9 mouse cellular contexts compared by ENCODE assay signal in genomic region chr11:116434287-116434966, GRCm38 (mm10). TPM values are rescaled to one million over a fixed set of nuclear protein-coding genes. Genes with fewer than 3 reads are reported as not detected.
DNase-seq lines count a peak whose midpoint lies in the region; ATAC-seq lines count a peak whose summit lies in the region.
"Had no signal": no experiment of that assay in that cellular context is flagged by ENCODE, and none has a peak within 500 bp of the region (broad histone marks: within the 10 kb centered on the region; RNA-seq: fewer than 3 reads in every experiment).

No protein-coding gene starts in this region.

- peak overlapping the region; percentile 93 for H3K27ac ChIP-seq in forebrain, embryonic 14.5 days (ENCODE audit: low read depth, low read length)

- under 1% methylated on average over 29 of the region's 67 CpGs for WGBS in forebrain, embryonic 14.5 days

- H3K9ac ChIP-seq in forebrain, embryonic 14.5 days (ENCODE audit: low read length), result peak overlapping the region; percentile 92

- peak; percentile 18 for ATAC-seq in forebrain, embryonic 14.5 days
- ATAC-seq in megakaryocyte-erythroid progenitor cell, adult 5-6 weeks (replicated peaks; ENCODE audit: low FRiP score, low TSS enrichment, poor library complexity, severe bottlenecking), result no peak

- peak; percentile 68 for DNase-seq in Muller cell, postnatal 12 days (ENCODE audit: inconsistent ontology term)
- DNase-seq in cerebellum, adult 11-12 months, result peak; percentile 58
- peak; percentile 72 for DNase-seq in forebrain, embryonic 14.5 days (ENCODE audit: low spot score)
- peak; percentile 82 for DNase-seq in heart, postnatal 4 days
- peak; percentile 57 to 84 for DNase-seq in left cerebral cortex, postnatal 10 days (ENCODE audit: extremely low spot score in 1 of 2, low spot score in 2 of 2)
- DNase-seq in mesoderm, embryonic 11.5 days (ENCODE audit: low read depth, low spot score), result peak; percentile 61
- peak; percentile 71 for DNase-seq in skeletal muscle tissue, adult 2 months (ENCODE audit: low read depth, low spot score)

- intact Hi-C loops in left cerebral cortex, postnatal 10 days (cut with DNase I), result no loop called here

- peak overlapping the region; percentile 83 for H3K4me3 ChIP-seq in forebrain, embryonic 14.5 days (ENCODE audit: low read depth, low read length)

- H3K36me3 ChIP-seq in forebrain, embryonic 14.5 days (ENCODE audit: control insufficient read depth, insufficient read depth, low read length), result peaks cover 34% of the 10 kb centered on the region

- H3K27me3 ChIP-seq in forebrain, embryonic 14.5 days (replicated peaks; ENCODE audit: control insufficient read depth, insufficient read depth, low read length), result no peaks in the 10 kb centered on the region

- no peaks in the 10 kb centered on the region for H3K9me3 ChIP-seq in forebrain, embryonic 14.5 days (replicated peaks; ENCODE audit: control insufficient read depth, low read length)

- H3K4me2 ChIP-seq in forebrain, embryonic 14.5 days (ENCODE audit: low read length), result peak overlapping the region; percentile 94

- peaks cover 16% of the 10 kb centered on the region for H3K4me1 ChIP-seq in forebrain, embryonic 14.5 days (ENCODE audit: control insufficient read depth, insufficient read depth, low read length)

RNA-seq across cellular contexts. Expression of gene Ubald2, which starts 0.5 kb away (rescaled TPM):
- 95.5 and 100 TPM in 2 replicates for polyA plus RNA-seq in forebrain, embryonic 14.5 days (2014; fragmentation: Nextera tagmentation; extraction: Ambion mirVana)
- 10 to 100 TPM; 52.8 to 55.5 TPM for total RNA-seq in heart, postnatal 4 days (2021)
- 10 to 100 TPM; 31.3 to 31.7 TPM for total RNA-seq in left cerebral cortex, postnatal 10 days (2021)
- 68.8 and 89.9 TPM in 2 replicates for total RNA-seq in megakaryocyte-erythroid progenitor cell, adult 5-6 weeks (2014; fragmentation: Nextera tagmentation)
- 65.8 and 93.3 TPM in 2 replicates for total RNA-seq in megakaryocyte-erythroid progenitor cell, adult 5-6 weeks (2017)

RNA-seq across cellular contexts. Expression of gene Rnf157, which starts 21.6 kb away (rescaled TPM):
- polyA plus RNA-seq in forebrain, embryonic 14.5 days (2014; fragmentation: Nextera tagmentation; extraction: Ambion mirVana), result 16.3 and 21.5 TPM in 2 replicates
- total RNA-seq in heart, postnatal 4 days (2021), result 10 to 100 TPM; 11.9 to 12.4 TPM
- 100 to 1,000 TPM; 200 to 207 TPM for total RNA-seq in left cerebral cortex, postnatal 10 days (2021)
- total RNA-seq in megakaryocyte-erythroid progenitor cell, adult 5-6 weeks (2014; fragmentation: Nextera tagmentation), result 8.1 and 12.1 TPM in 2 replicates
- 2.7 and 11.3 TPM in 2 replicates for total RNA-seq in megakaryocyte-erythroid progenitor cell, adult 5-6 weeks (2017)

RNA-seq across cellular contexts. Expression of gene Qrich2, which starts 31.6 kb away (rescaled TPM):
- polyA plus RNA-seq in forebrain, embryonic 14.5 days (2014; fragmentation: Nextera tagmentation; extraction: Ambion mirVana), result not detected in 2 replicates
- total RNA-seq in heart, postnatal 4 days (2021), result under 1 TPM in 1 of 2 experiments, not detected in 1; 0.05 TPM
- total RNA-seq in left cerebral cortex, postnatal 10 days (2021), result under 1 TPM in 1 of 2 experiments, not detected in 1; 0.14 TPM
- total RNA-seq in megakaryocyte-erythroid progenitor cell, adult 5-6 weeks (2014; fragmentation: Nextera tagmentation), result not detected in 2 replicates
- total RNA-seq in megakaryocyte-erythroid progenitor cell, adult 5-6 weeks (2017), result not detected in 2 replicates
- total RNA-seq: layer of hippocampus, postnatal 25 days had no signal

RNA-seq across cellular contexts. Expression of gene Prpsap1, which starts 59.6 kb away (rescaled TPM):
- 138 and 153 TPM in 2 replicates for polyA plus RNA-seq in forebrain, embryonic 14.5 days (2014; fragmentation: Nextera tagmentation; extraction: Ambion mirVana)
- total RNA-seq in heart, postnatal 4 days (2021), result 10 to 100 TPM; 53.6 to 55.5 TPM
- 10 to 100 TPM; 85.1 to 87.6 TPM for total RNA-seq in left cerebral cortex, postnatal 10 days (2021)
- 89.6 and 95.3 TPM in 2 replicates for total RNA-seq in megakaryocyte-erythroid progenitor cell, adult 5-6 weeks (2014; fragmentation: Nextera tagmentation)
- 36.8 and 60.7 TPM in 2 replicates for total RNA-seq in megakaryocyte-erythroid progenitor cell, adult 5-6 weeks (2017)

Comparison
In these comparisons a context has a peak if more than half of its experiments do, and no peak if none do; other contexts are left out.
1. RNA of gene Rnf157, which starts 21.6 kb away (total RNA-seq): 200 to 207 TPM in left cerebral cortex, postnatal 10 days; 11.9 to 12.4 TPM in heart, postnatal 4 days and 2.7 to 12.1 TPM in megakaryocyte-erythroid progenitor cell, adult 5-6 weeks; every median in the first group is over 10 times any median in the second.
2. Peak in every context shown above with its lines, with median percentiles within 50 percentile points of each other: DNase-seq.